Comparison of ENCODE assay signal across 18 mouse cellular contexts in genomic region chr5:28704359-28704758, GRCm38 (mm10).
"Had no signal": no experiment of that assay in that cellular context is flagged by ENCODE, and none has a peak within 500 bp of the region (broad histone marks: within the 10 kb centered on the region; RNA-seq: fewer than 3 reads in every experiment).

No protein-coding gene starts in this region.

- H3K9me3 ChIP-seq: kidney, embryonic 15.5 days; liver, embryonic 15.5 days; megakaryocyte, embryonic 14.5 days; midbrain, embryonic 15.5 days; neural tube, embryonic 12.5 days; stomach, embryonic 15.5 days had no signal

- H3K4me3 ChIP-seq: kidney, embryonic 15.5 days; liver, embryonic 15.5 days; megakaryocyte, embryonic 14.5 days; midbrain, embryonic 15.5 days; neural tube, embryonic 12.5 days; stomach, embryonic 15.5 days had no signal

- H3K9ac ChIP-seq: kidney, embryonic 15.5 days; liver, embryonic 15.5 days; midbrain, embryonic 15.5 days; neural tube, embryonic 12.5 days; stomach, embryonic 15.5 days had no signal

- ATAC-seq: intestine, embryonic 16.5 days; lung, postnatal 0 days; midbrain, embryonic 15.5 days had no signal

- H3K27me3 ChIP-seq: kidney, embryonic 15.5 days; liver, embryonic 15.5 days; megakaryocyte, embryonic 14.5 days; midbrain, embryonic 15.5 days; neural tube, embryonic 12.5 days; stomach, embryonic 15.5 days had no signal

- DNase-seq: kidney, adult 2 months; kidney, postnatal 25 days; layer of hippocampus, adult 9-11 months; layer of hippocampus, postnatal 36 days; lung, adult 2 months; retina, postnatal 1 day; thymus, postnatal 36 days had no signal

- H3K4me1 ChIP-seq: kidney, embryonic 15.5 days; liver, embryonic 15.5 days; megakaryocyte, embryonic 14.5 days; midbrain, embryonic 15.5 days; neural tube, embryonic 12.5 days; stomach, embryonic 15.5 days had no signal

- H3K27ac ChIP-seq: kidney, embryonic 15.5 days; liver, embryonic 15.5 days; macrophage; midbrain, embryonic 15.5 days; neural tube, embryonic 12.5 days; stomach, embryonic 15.5 days had no signal

- H3K36me3 ChIP-seq: kidney, embryonic 15.5 days; liver, embryonic 15.5 days; midbrain, embryonic 15.5 days; neural tube, embryonic 12.5 days; stomach, embryonic 15.5 days had no signal

- H3K4me2 ChIP-seq: kidney, embryonic 15.5 days; liver, embryonic 11.5 days; liver, embryonic 15.5 days; midbrain, embryonic 11.5 days; midbrain, embryonic 15.5 days; neural tube, embryonic 12.5 days; stomach, embryonic 15.5 days had no signal
